Mouse (Mus musculus): Measurements from ENCODE around the gene Nfx1.

GRCm38 (mm10) chr4:41056742-41057332 is 86.1 kb downstream of the Nfx1 start:
- no peak for TF ChIP-seq CTCF (IDR thresholded peaks at IDR 0.05)
- TF ChIP-seq EP300 (IDR thresholded peaks at IDR 0.05): no peak
